In the genomic region with DNA sequence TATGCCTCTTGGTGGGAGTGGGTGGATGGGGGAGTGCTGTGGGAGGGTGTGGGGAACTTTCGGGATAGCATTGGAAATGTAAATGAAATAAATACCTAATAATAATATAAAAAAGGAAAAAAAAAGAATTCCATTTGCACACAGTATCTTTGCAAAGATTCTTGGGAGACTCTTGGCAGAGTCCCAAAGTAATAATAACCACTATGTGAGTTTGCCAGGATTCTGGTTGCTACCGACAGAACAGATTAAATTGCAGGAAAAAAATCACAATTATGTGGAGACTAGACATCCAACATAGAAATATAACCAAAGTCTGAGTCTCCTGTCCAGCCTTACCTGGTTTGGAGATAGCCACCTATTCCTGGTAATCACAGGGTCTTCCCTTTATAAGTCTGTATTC, we compare ENCODE assay signal across 25 mouse cellular contexts.
DNase-seq lines count a peak whose midpoint lies in the region; ATAC-seq and TF ChIP-seq lines count a peak whose summit lies in the region.
"Had no signal": no experiment of that assay in that cellular context is flagged by ENCODE, and none has a peak within 500 bp of the region (broad histone marks: within the 10 kb centered on the region; RNA-seq: fewer than 3 reads in every experiment).

No protein-coding gene starts in this region.

- WGBS in embryonic facial prominence, embryonic 14.5 days, result 53% methylated on average over 2 of the region's 2 CpGs
- WGBS in embryonic facial prominence, embryonic 10.5 days, result 94% methylated on average over 2 of the region's 2 CpGs
- WGBS in lung, embryonic 14.5 days, result 62% methylated on average over 2 of the region's 2 CpGs

- H3K4me1 ChIP-seq in embryonic facial prominence, embryonic 14.5 days (ENCODE audit: control insufficient read depth, insufficient read depth, low read length), result no peaks in the 10 kb centered on the region
- no peaks in the 10 kb centered on the region for H3K4me1 ChIP-seq in embryonic facial prominence, embryonic 10.5 days
- no peaks in the 10 kb centered on the region for H3K4me1 ChIP-seq in lung, embryonic 14.5 days (ENCODE audit: insufficient read depth)
- H3K4me1 ChIP-seq: embryonic facial prominence, embryonic 12.5 days; forebrain, embryonic 15.5 days; heart, embryonic 12.5 days; heart, embryonic 15.5 days; hindbrain, embryonic 10.5 days; hindbrain, embryonic 13.5 days; intestine, embryonic 15.5 days had no signal

- no peak for ATAC-seq in embryonic facial prominence, embryonic 14.5 days (ENCODE audit: low read depth)
- peak; percentile 38; the same call in 1 of the 2 replicates for ATAC-seq in frontal cortex, adult (ENCODE audit: low TSS enrichment)
- ATAC-seq in lung, embryonic 14.5 days (ENCODE audit: insufficient read depth), result no peak
- ATAC-seq: forebrain, embryonic 15.5 days; hindbrain, embryonic 16.5 days; intestine, embryonic 15.5 days had no signal

- TF ChIP-seq CTCF in lung, embryonic 14.5 days (IDR thresholded peaks at IDR 0.05; ENCODE audit: low read depth), result no peak

- no peak overlapping the region for H3K4me3 ChIP-seq in embryonic facial prominence, embryonic 14.5 days (ENCODE audit: low read depth, low read length)
- H3K4me3 ChIP-seq in embryonic facial prominence, embryonic 10.5 days, result no peak overlapping the region
- no peak overlapping the region for H3K4me3 ChIP-seq in lung, embryonic 14.5 days (ENCODE audit: low read depth, low read length)
- H3K4me3 ChIP-seq: embryonic facial prominence, embryonic 12.5 days; erythroblast, embryonic 14.5 days; forebrain, embryonic 15.5 days; heart, embryonic 12.5 days; heart, embryonic 15.5 days; hindbrain, embryonic 10.5 days; hindbrain, embryonic 13.5 days; intestine, embryonic 15.5 days had no signal

- no peak overlapping the region for H3K4me2 ChIP-seq in embryonic facial prominence, embryonic 14.5 days (ENCODE audit: low read depth, low read length)
- no peak overlapping the region for H3K4me2 ChIP-seq in lung, embryonic 14.5 days
- H3K4me2 ChIP-seq: embryonic facial prominence, embryonic 12.5 days; forebrain, embryonic 15.5 days; heart, embryonic 12.5 days; heart, embryonic 15.5 days; hindbrain, embryonic 13.5 days; intestine, embryonic 15.5 days had no signal

- peak; percentile 15 for DNase-seq in embryonic facial prominence, embryonic 14.5 days (ENCODE audit: low spot score)
- DNase-seq in embryonic facial prominence, embryonic 10.5 days (ENCODE audit: low spot score), result no peak
- no peak for DNase-seq in frontal cortex, postnatal 25 days (ENCODE audit: low spot score in 2 of 2)
- peak; percentile 66 for DNase-seq in lung, embryonic 14.5 days
- no peak for DNase-seq in lung, postnatal 4 days
- no peak for DNase-seq in cerebellum, adult 8-10 months
- DNase-seq: adrenal gland, postnatal 10 days; adrenal gland, postnatal 36 days; cerebellum, adult 11-12 months; cerebellum, adult 9-10 months; cerebellum, postnatal 14 days; gastrocnemius, postnatal 25 days; heart, adult 18-20 months; heart, postnatal 10 days; heart, postnatal 36 days had no signal

- H3K27me3 ChIP-seq in embryonic facial prominence, embryonic 14.5 days (replicated peaks; ENCODE audit: control insufficient read depth, insufficient read depth, low read length), result no peaks in the 10 kb centered on the region
- H3K27me3 ChIP-seq in embryonic facial prominence, embryonic 10.5 days (replicated peaks; ENCODE audit: low read depth, poor library complexity, severe bottlenecking), result no peaks in the 10 kb centered on the region
- H3K27me3 ChIP-seq in lung, embryonic 14.5 days (ENCODE audit: insufficient read depth, low read length), result no peaks in the 10 kb centered on the region
- H3K27me3 ChIP-seq: embryonic facial prominence, embryonic 12.5 days; forebrain, embryonic 15.5 days; heart, embryonic 12.5 days; heart, embryonic 15.5 days; hindbrain, embryonic 13.5 days; intestine, embryonic 15.5 days had no signal

- H3K27ac ChIP-seq in embryonic facial prominence, embryonic 14.5 days (replicated peaks; ENCODE audit: low read depth, low read length), result no peak overlapping the region
- H3K27ac ChIP-seq in embryonic facial prominence, embryonic 10.5 days (replicated peaks), result no peak overlapping the region
- H3K27ac ChIP-seq in lung, embryonic 14.5 days (ENCODE audit: low read depth), result no peak overlapping the region
- H3K27ac ChIP-seq: embryonic facial prominence, embryonic 12.5 days; forebrain, embryonic 15.5 days; heart, embryonic 15.5 days; hindbrain, embryonic 10.5 days; hindbrain, embryonic 13.5 days; intestine, embryonic 15.5 days had no signal

- no peaks in the 10 kb centered on the region for H3K36me3 ChIP-seq in embryonic facial prominence, embryonic 14.5 days (ENCODE audit: control insufficient read depth, insufficient read depth, low read length)
- H3K36me3 ChIP-seq in embryonic facial prominence, embryonic 10.5 days (replicated peaks), result no peaks in the 10 kb centered on the region
- no peaks in the 10 kb centered on the region for H3K36me3 ChIP-seq in lung, embryonic 14.5 days (ENCODE audit: insufficient read depth)
- H3K36me3 ChIP-seq: embryonic facial prominence, embryonic 12.5 days; forebrain, embryonic 15.5 days; heart, embryonic 12.5 days; heart, embryonic 15.5 days; hindbrain, embryonic 10.5 days; hindbrain, embryonic 13.5 days; intestine, embryonic 15.5 days had no signal

- H3K9me3 ChIP-seq in embryonic facial prominence, embryonic 14.5 days (ENCODE audit: control insufficient read depth, low read length), result no peaks in the 10 kb centered on the region
- H3K9me3 ChIP-seq in embryonic facial prominence, embryonic 10.5 days, result no peaks in the 10 kb centered on the region
- no peaks in the 10 kb centered on the region for H3K9me3 ChIP-seq in lung, embryonic 14.5 days (ENCODE audit: low read depth, low read length)
- H3K9me3 ChIP-seq: embryonic facial prominence, embryonic 12.5 days; forebrain, embryonic 15.5 days; heart, embryonic 12.5 days; heart, embryonic 15.5 days; hindbrain, embryonic 10.5 days; hindbrain, embryonic 13.5 days; intestine, embryonic 15.5 days had no signal

- H3K9ac ChIP-seq in embryonic facial prominence, embryonic 14.5 days (ENCODE audit: low read depth, low read length), result no peak overlapping the region
- no peak overlapping the region for H3K9ac ChIP-seq in lung, embryonic 14.5 days
- H3K9ac ChIP-seq: embryonic facial prominence, embryonic 12.5 days; forebrain, embryonic 15.5 days; heart, embryonic 12.5 days; heart, embryonic 15.5 days; hindbrain, embryonic 13.5 days; intestine, embryonic 15.5 days had no signal

Comparison
In these comparisons a context has a peak if more than half of its experiments do, and no peak if none do; other contexts are left out.
1. DNase-seq: peak in embryonic facial prominence, embryonic 14.5 days (single experiment) and lung, embryonic 14.5 days (single experiment); none in embryonic facial prominence, embryonic 10.5 days (single experiment), frontal cortex, postnatal 25 days (0 of 2), lung, postnatal 4 days (0 of 2) and cerebellum, adult 8-10 months (single experiment).